Mouse (Mus musculus): ENCODE data around the gene Tvp23a. TPM values are rescaled to one million over a fixed set of nuclear protein-coding genes. Genes with fewer than 3 reads are reported as not detected.

The Tvp23a gene
- total and polyA plus RNA-seq, 2 experiments from 2014 or later = 1.0 to 1.8 TPM

DNA sequence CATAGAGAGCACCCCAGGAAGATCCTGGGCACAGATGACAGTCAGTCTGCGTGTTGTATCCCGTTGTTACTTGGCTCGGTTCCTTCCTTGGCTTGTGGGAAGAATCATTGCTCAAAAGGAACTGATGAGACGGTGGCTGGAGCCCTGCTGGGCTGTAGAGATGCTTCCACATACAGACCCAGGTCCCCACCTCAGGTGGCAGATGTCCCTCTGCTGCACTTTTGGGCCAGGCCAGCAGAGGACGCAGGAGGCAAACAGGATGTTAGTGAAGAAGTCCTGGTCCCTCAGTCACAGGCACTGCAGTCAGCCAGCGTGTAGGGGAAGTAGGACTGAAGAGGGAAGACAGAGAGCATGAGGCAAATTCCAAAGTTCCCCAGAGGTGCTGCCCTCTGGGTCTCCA, 31.2 kb downstream of the Tvp23a start:
- ATAC-seq (ENCODE audit: insufficient read depth, low read depth) = no peak
- Histone ChIP-seq H3K36me3 (replicated peaks; ENCODE audit: control insufficient read depth, insufficient read depth, low read length) (peaks cover 50% of the 10 kb centered on the region), H3K27ac (ENCODE audit: low read depth) (no peak overlapping the region), H3K4me3 (ENCODE audit: low read depth, low read length) (no peak overlapping the region), H3K9me3 (replicated peaks; ENCODE audit: control insufficient read depth, low read length) (no peaks in the 10 kb centered on the region), H3K4me2 (ENCODE audit: low read depth, low read length) (no peak overlapping the region), H3K4me1 (ENCODE audit: control insufficient read depth, insufficient read depth) (peaks cover 7% of the 10 kb centered on the region), H3K27me3 (ENCODE audit: control insufficient read depth, insufficient read depth, low read length) (no peaks in the 10 kb centered on the region), H3K9ac (replicated peaks; ENCODE audit: low read depth, low read length) (no peak overlapping the region)
- WGBS = 87% methylated on average over 6 of the region's 6 CpGs
- no peak for DNase-seq (ENCODE audit: low spot score)
- TF ChIP-seq CTCF (IDR thresholded peaks at IDR 0.05; ENCODE audit: low read depth) = peak; percentile 59
- no peak for TF ChIP-seq EP300 (IDR thresholded peaks at IDR 0.05; ENCODE audit: low read depth)

DNA sequence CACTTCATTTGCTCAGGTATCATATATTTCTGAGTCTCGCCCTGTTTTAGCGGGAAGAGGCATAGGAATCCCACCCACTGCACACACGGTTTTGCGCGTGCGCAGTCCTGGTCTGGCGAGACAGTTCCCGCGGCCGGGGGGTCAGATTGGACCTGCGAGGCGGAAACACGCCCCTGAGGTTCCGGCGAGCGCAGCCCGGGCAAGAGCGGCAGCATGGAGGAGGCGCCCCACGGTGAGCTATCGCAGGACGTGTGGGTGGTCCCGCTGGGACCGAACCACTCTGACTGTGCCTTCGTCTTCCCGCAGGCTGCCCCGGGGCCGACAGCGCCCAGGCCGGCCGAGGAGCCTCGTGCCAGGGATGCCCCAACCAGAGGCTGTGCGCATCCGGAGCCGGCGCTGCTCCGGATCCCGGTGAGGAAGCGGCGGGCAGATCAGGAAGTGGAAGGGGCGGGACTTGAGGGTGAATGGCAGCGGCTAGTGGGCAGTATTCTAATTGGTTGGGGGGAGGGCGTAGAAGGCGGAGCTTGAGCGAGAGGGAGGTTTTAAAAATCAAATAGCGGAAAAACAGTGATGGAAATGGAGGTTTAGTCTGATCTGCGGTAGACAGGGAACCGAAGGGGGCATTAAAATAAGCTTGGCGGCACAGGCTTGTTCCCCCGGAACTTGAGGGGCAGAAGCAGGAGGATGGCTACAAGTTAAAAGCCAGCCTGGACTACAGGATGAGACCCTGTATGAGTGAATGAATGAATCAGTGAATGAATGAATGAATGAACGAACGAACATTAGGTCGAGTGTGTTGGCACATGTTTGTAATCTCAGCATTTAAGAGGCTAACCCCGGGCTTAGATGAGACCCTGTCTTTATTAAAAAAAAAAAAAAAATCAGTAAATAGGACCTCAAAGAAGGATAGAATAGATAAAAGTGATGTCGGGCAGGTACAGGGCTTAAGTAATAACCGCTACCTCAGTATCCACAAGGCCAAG, 35.1 kb downstream of the Tvp23a start, which contains the start of gene Nubp1:
Gene Nubp1 (plus strand): TSS at position 185 of the 983 bp plus-strand sequence.
- Histone ChIP-seq H3K27me3 (ENCODE audit: control insufficient read depth, insufficient read depth, low read length) (no peaks in the 10 kb centered on the region), H3K9me3 (replicated peaks; ENCODE audit: control insufficient read depth, low read length) (no peaks in the 10 kb centered on the region), H3K27ac (ENCODE audit: low read depth) (peak within 1 kb of the TSS; percentile 85), H3K9ac (replicated peaks; ENCODE audit: low read depth, low read length) (no peak within 1 kb of the TSS; the same call in 1 of the 2 replicates), H3K4me3 (ENCODE audit: low read depth, low read length) (peak within 1 kb of the TSS; percentile 74), H3K4me2 (ENCODE audit: low read depth, low read length) (peak within 1 kb of the TSS; percentile 67), H3K36me3 (replicated peaks; ENCODE audit: control insufficient read depth, insufficient read depth, low read length) (peaks cover 16% of the 10 kb centered on the region), H3K4me1 (ENCODE audit: control insufficient read depth, insufficient read depth) (peaks cover 7% of the 10 kb centered on the region)
- TF ChIP-seq EP300 (IDR thresholded peaks at IDR 0.05; ENCODE audit: low read depth) (no peak), CTCF (IDR thresholded peaks at IDR 0.05; ENCODE audit: low read depth) (no peak)
- WGBS = 2% methylated on average over 56 of the region's 56 CpGs
- peak; percentile 97 for ATAC-seq (ENCODE audit: insufficient read depth, low read depth)
- peak; percentile 95 for DNase-seq (ENCODE audit: low spot score)

DNA sequence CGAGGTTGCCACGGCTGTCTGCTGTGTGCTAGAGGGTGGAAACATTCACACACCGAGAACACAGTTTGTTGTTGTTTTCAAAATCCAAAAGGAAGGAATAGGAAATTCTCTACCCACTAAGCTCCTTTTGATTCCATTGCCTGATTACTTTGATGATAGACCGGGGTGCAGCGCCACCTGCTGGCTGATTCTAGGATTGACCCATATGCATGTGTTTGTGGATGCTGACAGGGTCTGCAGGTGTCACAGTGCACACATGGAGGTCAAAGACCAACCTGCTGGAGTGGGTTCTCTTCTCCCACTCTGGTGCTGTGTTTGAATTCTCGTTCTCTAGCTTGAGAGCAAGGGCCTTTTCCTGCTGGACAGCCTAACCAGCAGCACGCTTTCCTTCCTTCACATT, 48.0 kb downstream of the Tvp23a start:
- WGBS = 31% methylated on average over 7 of the region's 7 CpGs
- peak; percentile 33 for DNase-seq (ENCODE audit: low spot score)
- no peaks in the 10 kb centered on the region for H3K9me3 ChIP-seq (replicated peaks; ENCODE audit: control insufficient read depth, low read length)
- no peak overlapping the region for H3K4me2 ChIP-seq (ENCODE audit: low read depth, low read length)
- peaks cover 8% of the 10 kb centered on the region for H3K4me1 ChIP-seq (ENCODE audit: control insufficient read depth, insufficient read depth)
- no peaks in the 10 kb centered on the region for H3K36me3 ChIP-seq (replicated peaks; ENCODE audit: control insufficient read depth, insufficient read depth, low read length)
- no peak overlapping the region for H3K27ac ChIP-seq (ENCODE audit: low read depth)
- no peak overlapping the region for H3K9ac ChIP-seq (replicated peaks; ENCODE audit: low read depth, low read length)
- H3K27me3 ChIP-seq (ENCODE audit: control insufficient read depth, insufficient read depth, low read length) = no peaks in the 10 kb centered on the region
- TF ChIP-seq CTCF (IDR thresholded peaks at IDR 0.05; ENCODE audit: low read depth) = peak; percentile 91
- TF ChIP-seq EP300 (IDR thresholded peaks at IDR 0.05; ENCODE audit: low read depth) = no peak
- ATAC-seq (ENCODE audit: insufficient read depth, low read depth) = no peak
- H3K4me3 ChIP-seq (ENCODE audit: low read depth, low read length) = no peak overlapping the region

DNA sequence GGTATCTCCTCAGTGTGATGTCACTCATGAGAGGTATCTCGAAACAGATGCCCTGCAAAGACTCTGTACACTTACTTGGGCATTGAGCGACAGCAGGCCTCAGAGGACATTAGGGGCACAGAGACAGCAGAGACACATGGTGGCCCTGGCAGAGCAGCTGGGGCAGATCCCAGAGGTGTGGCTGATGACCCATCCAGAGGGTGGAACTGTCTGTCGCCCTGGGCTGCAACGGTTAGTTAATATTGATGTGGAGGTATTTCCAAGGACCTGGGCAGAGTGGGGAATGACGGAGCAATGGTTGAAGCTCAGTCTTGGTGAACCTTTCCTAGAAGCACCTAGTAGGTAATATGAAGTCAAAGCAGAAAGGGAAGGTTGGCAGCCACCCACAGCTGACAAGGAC, 48.4 kb downstream of the Tvp23a start:
- ATAC-seq (ENCODE audit: insufficient read depth, low read depth) = no peak
- 54% methylated on average over 5 of the region's 5 CpGs for WGBS
- Histone ChIP-seq H3K36me3 (replicated peaks; ENCODE audit: control insufficient read depth, insufficient read depth, low read length) (no peaks in the 10 kb centered on the region), H3K9ac (replicated peaks; ENCODE audit: low read depth, low read length) (no peak overlapping the region), H3K4me1 (ENCODE audit: control insufficient read depth, insufficient read depth) (peaks cover 8% of the 10 kb centered on the region), H3K9me3 (replicated peaks; ENCODE audit: control insufficient read depth, low read length) (no peaks in the 10 kb centered on the region), H3K27me3 (ENCODE audit: control insufficient read depth, insufficient read depth, low read length) (no peaks in the 10 kb centered on the region), H3K4me2 (ENCODE audit: low read depth, low read length) (no peak overlapping the region), H3K4me3 (ENCODE audit: low read depth, low read length) (no peak overlapping the region), H3K27ac (ENCODE audit: low read depth) (no peak overlapping the region)
- no peak for DNase-seq (ENCODE audit: low spot score)
- no peak for TF ChIP-seq CTCF (IDR thresholded peaks at IDR 0.05; ENCODE audit: low read depth)
- TF ChIP-seq EP300 (IDR thresholded peaks at IDR 0.05; ENCODE audit: low read depth) = no peak

DNA sequence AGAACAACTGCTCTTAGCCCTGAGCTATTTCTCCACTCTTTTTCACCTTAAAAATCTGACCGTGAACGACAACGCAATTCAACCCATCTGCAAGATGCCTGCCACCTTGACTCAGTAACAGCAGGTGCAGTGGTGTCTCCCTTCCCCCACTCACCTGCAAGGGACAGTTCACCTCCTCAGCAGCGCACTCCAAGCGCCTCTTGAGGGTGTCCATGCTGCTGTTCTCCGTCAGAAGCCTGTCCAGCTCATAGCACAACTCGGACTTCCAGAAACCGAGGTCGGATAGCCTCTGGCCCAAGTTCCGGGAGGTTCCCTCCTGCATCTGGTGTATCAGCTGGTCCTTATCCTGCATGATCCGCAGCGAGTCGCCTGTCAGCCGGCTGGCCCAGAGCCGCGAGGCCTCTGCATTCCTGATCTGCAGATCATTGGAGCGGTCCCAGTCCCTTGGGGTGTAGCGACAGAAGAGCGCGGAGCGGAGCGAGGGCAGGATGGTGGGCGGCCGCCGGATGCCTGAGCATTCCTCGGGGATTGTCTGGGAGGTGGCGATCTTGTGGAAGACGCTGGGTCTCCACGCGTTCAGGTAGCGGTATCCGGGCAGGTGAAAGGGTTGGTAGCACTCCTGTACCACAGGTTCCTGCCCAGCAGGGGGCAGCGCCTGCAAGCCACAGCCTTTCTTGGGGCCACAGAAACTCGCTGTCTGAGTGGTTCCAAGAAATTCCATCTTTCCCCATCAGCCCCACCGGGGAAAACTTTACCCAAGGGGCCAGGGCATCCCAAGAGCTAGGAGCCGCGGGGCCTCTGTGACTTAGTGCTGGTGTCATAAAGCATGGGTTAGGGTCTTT, 52.2 kb downstream of the Tvp23a start, which contains the start of gene Tekt5:
Gene Tekt5 (minus strand): TSS at position 792 of the 842 bp plus-strand sequence.
- no peak within 1 kb of the TSS for H3K27ac ChIP-seq (ENCODE audit: low read depth)
- peak within 1 kb of the TSS; percentile 33 for H3K4me3 ChIP-seq (ENCODE audit: low read depth, low read length)
- no peaks in the 10 kb centered on the region for H3K36me3 ChIP-seq (replicated peaks; ENCODE audit: control insufficient read depth, insufficient read depth, low read length)
- WGBS = 7% methylated on average over 37 of the region's 37 CpGs
- H3K4me1 ChIP-seq (ENCODE audit: control insufficient read depth, insufficient read depth) = peaks cover 8% of the 10 kb centered on the region
- peak within 1 kb of the TSS; percentile 74 for H3K4me2 ChIP-seq (ENCODE audit: low read depth, low read length)
- peak within 1 kb of the TSS; percentile 15; the same call in 1 of the 2 replicates for H3K9ac ChIP-seq (replicated peaks; ENCODE audit: low read depth, low read length)
- ATAC-seq (ENCODE audit: insufficient read depth, low read depth) (peak; percentile 59), DNase-seq (ENCODE audit: low spot score) (no peak)
- peak; percentile 50 for TF ChIP-seq CTCF (IDR thresholded peaks at IDR 0.05; ENCODE audit: low read depth)
- TF ChIP-seq EP300 (IDR thresholded peaks at IDR 0.05; ENCODE audit: low read depth) = no peak
- H3K27me3 ChIP-seq (ENCODE audit: control insufficient read depth, insufficient read depth, low read length) = no peaks in the 10 kb centered on the region
- no peaks in the 10 kb centered on the region for H3K9me3 ChIP-seq (replicated peaks; ENCODE audit: control insufficient read depth, low read length)
